Mouse (Mus musculus) ES-E14 (cell line): ENCODE results near the gene Inhbb. TPM values are rescaled to one million over a fixed set of nuclear protein-coding genes. Genes with fewer than 3 reads are reported as not detected.

Experiments used
- total RNA-seq: library from RNA; depleted of rRNA; stranded (reverse); fragments of 300-350 nt; gene quantifications from 2 replicates; pipeline ENCODE4 v1.2.3, GENCODE M21; 2012; rRNA removed

The Inhbb gene
- total RNA-seq, 1 experiment = 25.8 TPM

Other genes starting within 250 kb of the Inhbb start
- gene Ralb, start 82.5 kb upstream of the Inhbb start, total RNA-seq = 20.7 and 30.8 TPM in 2 replicates
- 27.0 and 49.6 TPM in 2 replicates for gene Tmem185b, start 103.9 kb upstream of the Inhbb start, total RNA-seq
- gene Epb41l5, start 226.8 kb upstream of the Inhbb start, total RNA-seq = 13.4 and 17.3 TPM in 2 replicates